Mouse (Mus musculus): Measurements from ENCODE around the gene Cep55. TPM values are rescaled to one million over a fixed set of nuclear protein-coding genes. Genes with fewer than 3 reads are reported as not detected.

Cep55 gene
- polyA plus RNA-seq, 1 experiment, result 8.4 TPM

- TF ChIP-seq CTCF (IDR thresholded peaks at IDR 0.05; ENCODE audit: borderline replicate concordance, control insufficient read depth, extremely low read depth, insufficient read depth, low read length, poor library complexity), result no peak
- no peak for TF ChIP-seq POLR2A (IDR thresholded peaks at IDR 0.05; ENCODE audit: control insufficient read depth, extremely low read depth, insufficient read depth, low read length, poor library complexity)
- DNase-seq, result no peak
- Histone ChIP-seq H3K4me3 (ENCODE audit: control insufficient read depth, insufficient read depth, low read length) (no peak overlapping the region), H3K27ac (ENCODE audit: control insufficient read depth, insufficient read depth, low read length) (no peak overlapping the region), H3K36me3 (ENCODE audit: control insufficient read depth, insufficient read depth, low read length) (no peaks in the 10 kb centered on the region), H3K27me3 (ENCODE audit: control insufficient read depth, insufficient read depth, low read length) (no peaks in the 10 kb centered on the region), H3K4me1 (replicated peaks; ENCODE audit: control insufficient read depth, insufficient read depth, low read length) (peaks cover 16% of the 10 kb centered on the region)
- 78% methylated on average over 3 of the region's 3 CpGs for WGBS
Observed at GRCm38 (mm10) chr19:38029871-38030270, 24.9 kb upstream of the Cep55 start.

- TF ChIP-seq CTCF (IDR thresholded peaks at IDR 0.05; ENCODE audit: borderline replicate concordance, control insufficient read depth, extremely low read depth, insufficient read depth, low read length, poor library complexity) (no peak), POLR2A (IDR thresholded peaks at IDR 0.05; ENCODE audit: control insufficient read depth, extremely low read depth, insufficient read depth, low read length, poor library complexity) (no peak)
- no peaks in the 10 kb centered on the region for H3K36me3 ChIP-seq (ENCODE audit: control insufficient read depth, insufficient read depth, low read length)
- peak; percentile 47 for DNase-seq
- 10% methylated on average over 17 of the region's 23 CpGs for WGBS
- H3K27me3 ChIP-seq (ENCODE audit: control insufficient read depth, insufficient read depth, low read length), result no peaks in the 10 kb centered on the region
- peaks cover 16% of the 10 kb centered on the region for H3K4me1 ChIP-seq (replicated peaks; ENCODE audit: control insufficient read depth, insufficient read depth, low read length)
- H3K27ac ChIP-seq (ENCODE audit: control insufficient read depth, insufficient read depth, low read length), result no peak overlapping the region
- no peak overlapping the region for H3K4me3 ChIP-seq (ENCODE audit: control insufficient read depth, insufficient read depth, low read length)
Observed at GRCm38 (mm10) chr19:38030673-38031137, 24.1 kb upstream of the Cep55 start.

DNA sequence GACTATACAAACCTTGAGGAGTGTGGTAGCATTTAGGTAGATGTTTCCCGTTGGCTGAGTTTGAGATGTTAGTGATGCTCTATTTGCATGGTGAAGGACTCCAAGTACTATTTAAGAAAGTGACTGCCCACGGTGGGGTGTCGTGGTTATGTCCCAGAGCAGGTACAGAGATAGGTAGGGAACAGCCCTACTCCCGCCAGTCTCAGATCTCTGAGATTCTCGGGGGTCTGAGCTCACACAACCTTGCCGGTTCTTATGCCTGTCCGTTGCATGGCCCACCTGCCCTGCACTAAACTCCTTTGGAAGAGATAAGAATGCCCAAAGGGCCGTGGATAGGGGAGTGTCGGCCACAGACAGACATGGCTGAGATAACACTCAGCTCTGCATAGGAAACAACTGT is 23.7 kb upstream of the Cep55 start:
- DNase-seq, result no peak
- no peak for TF ChIP-seq POLR2A (IDR thresholded peaks at IDR 0.05; ENCODE audit: control insufficient read depth, extremely low read depth, insufficient read depth, low read length, poor library complexity)
- no peak for TF ChIP-seq CTCF (IDR thresholded peaks at IDR 0.05; ENCODE audit: borderline replicate concordance, control insufficient read depth, extremely low read depth, insufficient read depth, low read length, poor library complexity)
- Histone ChIP-seq H3K36me3 (ENCODE audit: control insufficient read depth, insufficient read depth, low read length) (no peaks in the 10 kb centered on the region), H3K4me3 (ENCODE audit: control insufficient read depth, insufficient read depth, low read length) (no peak overlapping the region), H3K27me3 (ENCODE audit: control insufficient read depth, insufficient read depth, low read length) (no peaks in the 10 kb centered on the region), H3K27ac (ENCODE audit: control insufficient read depth, insufficient read depth, low read length) (no peak overlapping the region), H3K4me1 (replicated peaks; ENCODE audit: control insufficient read depth, insufficient read depth, low read length) (peaks cover 11% of the 10 kb centered on the region)
- 78% methylated on average over 9 of the region's 9 CpGs for WGBS

GRCm38 (mm10) chr19:38032993-38033734 is 21.6 kb upstream of the Cep55 start:
- 91% methylated on average over 15 of the region's 15 CpGs for WGBS
- Histone ChIP-seq H3K27me3 (ENCODE audit: control insufficient read depth, insufficient read depth, low read length) (no peaks in the 10 kb centered on the region), H3K4me3 (ENCODE audit: control insufficient read depth, insufficient read depth, low read length) (no peak overlapping the region), H3K4me1 (replicated peaks; ENCODE audit: control insufficient read depth, insufficient read depth, low read length) (peaks cover 8% of the 10 kb centered on the region), H3K27ac (ENCODE audit: control insufficient read depth, insufficient read depth, low read length) (no peak overlapping the region), H3K36me3 (ENCODE audit: control insufficient read depth, insufficient read depth, low read length) (no peaks in the 10 kb centered on the region)
- TF ChIP-seq CTCF (IDR thresholded peaks at IDR 0.05; ENCODE audit: borderline replicate concordance, control insufficient read depth, extremely low read depth, insufficient read depth, low read length, poor library complexity) (no peak), POLR2A (IDR thresholded peaks at IDR 0.05; ENCODE audit: control insufficient read depth, extremely low read depth, insufficient read depth, low read length, poor library complexity) (no peak)
- no peak for DNase-seq

- H3K36me3 ChIP-seq (ENCODE audit: control insufficient read depth, insufficient read depth, low read length), result no peaks in the 10 kb centered on the region
- H3K4me1 ChIP-seq (replicated peaks; ENCODE audit: control insufficient read depth, insufficient read depth, low read length), result peaks cover 8% of the 10 kb centered on the region
- no peak overlapping the region for H3K4me3 ChIP-seq (ENCODE audit: control insufficient read depth, insufficient read depth, low read length)
- H3K27ac ChIP-seq (ENCODE audit: control insufficient read depth, insufficient read depth, low read length), result no peak overlapping the region
- 49% methylated on average over 2 of the region's 2 CpGs for WGBS
- H3K27me3 ChIP-seq (ENCODE audit: control insufficient read depth, insufficient read depth, low read length), result no peaks in the 10 kb centered on the region
- TF ChIP-seq CTCF (IDR thresholded peaks at IDR 0.05; ENCODE audit: borderline replicate concordance, control insufficient read depth, extremely low read depth, insufficient read depth, low read length, poor library complexity) (no peak), POLR2A (IDR thresholded peaks at IDR 0.05; ENCODE audit: control insufficient read depth, extremely low read depth, insufficient read depth, low read length, poor library complexity) (no peak)
- DNase-seq, result no peak
Observed at GRCm38 (mm10) chr19:38033735-38034057, 21.1 kb upstream of the Cep55 start.

- TF ChIP-seq POLR2A (IDR thresholded peaks at IDR 0.05; ENCODE audit: control insufficient read depth, extremely low read depth, insufficient read depth, low read length, poor library complexity) (no peak), CTCF (IDR thresholded peaks at IDR 0.05; ENCODE audit: borderline replicate concordance, control insufficient read depth, extremely low read depth, insufficient read depth, low read length, poor library complexity) (no peak)
- no peak overlapping the region for H3K27ac ChIP-seq (ENCODE audit: control insufficient read depth, insufficient read depth, low read length)
- 87% methylated on average over 2 of the region's 2 CpGs for WGBS
- DNase-seq, result no peak
- no peaks in the 10 kb centered on the region for H3K27me3 ChIP-seq (ENCODE audit: control insufficient read depth, insufficient read depth, low read length)
- no peak overlapping the region for H3K4me3 ChIP-seq (ENCODE audit: control insufficient read depth, insufficient read depth, low read length)
- no peaks in the 10 kb centered on the region for H3K36me3 ChIP-seq (ENCODE audit: control insufficient read depth, insufficient read depth, low read length)
- H3K4me1 ChIP-seq (replicated peaks; ENCODE audit: control insufficient read depth, insufficient read depth, low read length), result peaks cover 8% of the 10 kb centered on the region
Observed at GRCm38 (mm10) chr19:38034696-38035095, 20.1 kb upstream of the Cep55 start.

Data from thymus, adult 2 months (tissue).